Mouse (Mus musculus): ENCODE measurements around the gene Il17a. TPM values are rescaled to one million over a fixed set of nuclear protein-coding genes. Genes with fewer than 3 reads are reported as not detected.
"Not testable (repeated sequence)": the region's sequence is repeated elsewhere in the genome, so short reads cannot be mapped to it uniquely, and the experiment has no call there.

The Il17a gene
- not detected for total RNA-seq (2021)
- long read RNA-seq, result 0 reads

DNA sequence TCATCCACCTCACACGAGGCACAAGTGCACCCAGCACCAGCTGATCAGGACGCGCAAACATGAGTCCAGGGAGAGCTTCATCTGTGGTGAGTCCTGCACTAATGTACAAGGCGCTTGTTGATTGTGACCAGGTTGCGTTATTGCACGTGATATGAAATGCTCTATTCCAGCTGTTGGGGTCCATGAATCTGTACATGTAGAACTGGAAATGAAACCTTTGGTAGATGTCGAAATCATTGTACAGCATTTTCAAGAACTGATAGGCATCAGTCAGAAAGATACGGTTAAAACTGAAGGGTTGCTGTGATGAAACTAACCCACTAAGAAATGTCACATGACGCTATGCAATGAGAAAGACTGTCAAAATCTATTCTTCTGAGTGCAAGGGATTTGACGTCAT, at the start of gene Il17a:
Il17a (plus strand) TSS at position 3 of the 400 bp plus-strand sequence.
- no peak for DNase-seq (ENCODE audit: low spot score in 2 of 2)

GRCm38 (mm10) chr1:20682849-20683248, 47.9 kb upstream of the Il17a start:
- no peak for DNase-seq (ENCODE audit: low spot score in 2 of 2)

DNA sequence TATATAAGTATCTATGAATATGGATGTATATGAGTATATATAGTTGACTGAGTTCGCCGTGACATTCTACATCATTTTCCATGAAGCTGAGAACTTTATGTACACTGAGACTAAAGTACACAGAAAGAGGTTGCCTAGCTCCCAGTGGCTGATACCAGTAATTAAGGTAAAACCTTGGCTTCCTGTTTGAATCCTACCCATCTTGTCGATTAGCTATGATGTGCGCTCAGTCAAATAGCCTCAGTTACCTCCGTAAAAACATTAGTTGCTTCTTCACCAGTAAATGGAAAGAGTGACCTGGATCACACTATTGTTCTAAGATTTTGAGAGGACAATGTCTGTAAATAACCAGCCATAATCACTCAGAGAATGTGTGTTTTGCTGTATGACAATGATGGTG, 47.3 kb upstream of the Il17a start:
- DNase-seq (ENCODE audit: low spot score in 2 of 2), result no peak

- DNase-seq (ENCODE audit: low spot score in 2 of 2), result no peak
These were observed 46.9 kb upstream of the Il17a start for GRCm38 (mm10) chr1:20683853-20684252.

- DNase-seq (ENCODE audit: low spot score in 2 of 2), result no peak
These were observed 46.3 kb upstream of the Il17a start for GRCm38 (mm10) chr1:20684403-20684802.

DNA sequence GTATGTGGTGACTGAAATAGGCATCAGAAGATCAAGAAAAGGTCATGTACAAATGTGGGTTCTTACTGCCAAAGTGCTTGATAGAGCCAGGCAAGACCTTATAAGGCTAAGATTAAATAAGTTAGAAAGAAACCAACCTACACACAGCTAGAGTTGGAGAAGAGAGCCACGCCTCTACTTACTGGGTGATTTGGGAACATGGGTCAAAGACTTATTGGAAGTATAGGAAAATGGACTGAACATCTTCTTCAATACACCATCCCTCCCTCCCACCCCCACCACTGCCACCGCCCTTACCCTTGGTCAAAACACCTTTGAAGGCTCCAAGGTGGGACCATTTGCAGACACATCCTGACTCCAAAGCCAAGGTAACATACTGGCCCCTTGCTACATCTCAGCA, 45.3 kb upstream of the Il17a start:
- no peak for DNase-seq (ENCODE audit: low spot score in 2 of 2)

GRCm38 (mm10) chr1:20685907-20686306, 44.8 kb upstream of the Il17a start:
- no peak for DNase-seq (ENCODE audit: low spot score in 2 of 2)

GRCm38 (mm10) chr1:20691336-20691735, 39.4 kb upstream of the Il17a start:
- DNase-seq (ENCODE audit: low spot score in 2 of 2), result no peak

- no peak for DNase-seq (ENCODE audit: low spot score in 2 of 2)
These were observed 36.9 kb upstream of the Il17a start for GRCm38 (mm10) chr1:20693634-20694313.

- peak in 1 of 2 experiments; percentile 10 for DNase-seq (ENCODE audit: low spot score in 2 of 2)
These were observed 30.7 kb upstream of the Il17a start for GRCm38 (mm10) chr1:20700011-20700410.

DNA sequence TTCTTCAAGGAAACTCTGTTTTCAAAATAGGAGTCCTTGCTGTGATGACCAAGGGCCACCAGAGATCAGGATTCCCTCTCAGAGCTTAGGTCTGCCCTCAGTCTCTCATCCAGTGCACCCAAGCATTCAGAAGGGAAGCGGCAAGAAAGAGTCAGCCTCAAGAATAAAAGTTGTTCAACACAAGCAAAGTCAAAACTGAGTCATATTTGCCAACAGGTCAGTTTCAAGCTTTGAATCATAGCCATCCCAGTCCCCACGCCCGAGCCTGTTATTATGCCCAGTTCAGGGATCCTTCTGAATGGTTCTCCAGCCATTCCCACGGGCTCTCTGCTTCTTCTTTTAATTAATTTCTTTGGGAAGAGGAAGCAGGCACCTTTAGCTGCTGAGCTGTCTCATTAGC, 5.9 kb downstream of the Il17a start:
- no peak for DNase-seq (ENCODE audit: low spot score in 2 of 2)

DNA sequence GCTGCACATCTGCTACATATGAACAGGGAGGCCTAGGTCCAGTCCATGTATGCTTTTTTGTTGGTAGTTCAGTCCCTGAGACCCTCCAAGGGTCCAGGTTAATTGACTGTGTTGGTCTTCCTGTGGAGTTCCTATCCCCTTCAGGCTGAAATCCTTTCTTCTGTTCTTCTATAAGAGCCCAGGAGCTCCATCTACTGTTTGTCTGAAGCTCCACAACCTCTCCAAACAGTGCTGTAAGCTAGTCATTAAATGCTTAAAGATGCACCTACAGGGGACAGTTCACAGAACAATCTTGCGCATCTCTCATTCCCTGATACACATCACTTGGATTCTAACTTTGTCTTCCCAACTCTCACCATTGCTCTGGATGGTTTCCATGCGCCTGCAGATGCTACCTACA, 7.8 kb downstream of the Il17a start:
- no peak for DNase-seq (ENCODE audit: low spot score in 2 of 2)

GRCm38 (mm10) chr1:20740496-20740998, 9.8 kb downstream of the Il17a start:
- no peak for DNase-seq (ENCODE audit: low spot score in 2 of 2)

DNA sequence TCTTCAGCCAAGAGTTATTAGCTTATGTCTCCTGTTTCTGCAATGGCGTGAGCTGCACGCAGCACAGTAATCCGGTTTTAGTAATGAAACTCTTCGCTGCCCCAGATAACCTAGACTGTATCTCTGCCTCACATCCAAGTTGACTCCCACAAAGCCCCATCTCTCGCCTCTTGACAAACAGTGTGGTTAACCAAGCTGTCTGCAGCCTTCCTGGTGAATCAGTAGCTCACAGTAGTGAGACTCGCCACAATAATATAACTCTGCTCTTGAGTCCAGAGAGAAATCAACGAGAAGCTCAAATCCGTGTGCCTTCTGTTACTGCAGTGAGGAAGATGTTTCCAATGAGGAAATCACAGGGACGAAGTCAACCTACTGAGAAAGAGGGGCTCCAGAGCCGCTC, 23.7 kb downstream of the Il17a start:
- DNase-seq (ENCODE audit: low spot score in 2 of 2), result no peak

DNA sequence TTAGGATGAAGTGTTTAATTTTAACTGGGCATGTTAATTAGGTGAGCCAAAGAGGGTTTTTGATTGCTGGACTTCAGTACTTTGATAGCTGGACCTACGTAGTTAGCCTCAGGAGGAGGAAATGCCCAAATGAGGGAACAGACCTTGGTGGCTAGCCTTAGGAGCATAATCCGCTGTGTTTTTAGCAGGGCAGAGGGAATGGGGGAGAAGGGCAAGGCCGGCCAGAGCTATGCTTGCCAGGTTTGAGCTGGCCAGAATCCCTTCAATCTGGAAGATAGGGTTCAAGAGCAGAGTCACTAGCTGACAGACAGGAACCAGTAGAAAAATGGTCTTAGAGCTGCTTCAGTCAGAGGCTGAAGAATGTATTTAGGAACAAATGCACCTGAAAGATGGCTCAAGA, 26.9 kb downstream of the Il17a start:
- no peak for DNase-seq (ENCODE audit: low spot score in 2 of 2)

DNA sequence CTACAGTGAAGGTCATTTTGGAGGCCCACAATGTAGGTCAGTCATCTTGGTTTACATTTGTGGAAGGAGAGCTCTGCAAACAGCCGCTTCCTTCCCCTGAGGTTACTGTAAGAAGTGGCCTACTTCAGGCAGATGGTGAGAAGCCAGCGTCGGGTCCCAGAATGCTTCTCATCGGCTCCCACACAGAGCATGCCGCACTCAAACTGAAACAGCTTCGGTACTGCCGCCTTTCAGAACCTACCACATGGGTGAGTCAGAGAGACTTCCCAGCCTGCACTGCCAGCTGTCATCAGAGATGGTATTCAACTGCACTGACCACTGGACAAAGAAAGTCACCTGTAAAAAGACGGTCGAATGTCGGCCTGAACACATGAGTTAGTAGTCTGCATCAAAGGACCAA, 29.1 kb downstream of the Il17a start:
- peak; percentile 39 to 60 for DNase-seq (ENCODE audit: low spot score in 2 of 2)

DNA sequence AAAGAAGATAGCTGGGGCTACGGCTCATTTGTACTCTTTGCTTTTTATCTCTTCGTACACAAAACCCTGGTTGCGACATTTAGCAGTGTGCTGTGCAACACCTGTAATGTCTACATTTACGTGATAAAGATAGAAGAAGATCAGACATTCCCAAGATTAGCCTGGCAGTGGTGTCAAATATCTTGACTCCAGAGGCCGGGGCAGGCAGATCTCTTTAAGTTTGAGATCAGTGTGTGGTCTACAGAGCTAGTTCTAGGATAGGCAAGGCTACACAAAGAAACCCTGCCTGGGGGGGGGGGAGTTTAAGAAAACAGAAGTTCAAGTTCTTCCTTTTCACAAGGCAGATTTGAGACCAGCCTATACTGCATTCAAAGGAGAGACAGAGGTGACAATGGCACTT, 29.6 kb downstream of the Il17a start:
- no peak for DNase-seq (ENCODE audit: low spot score in 2 of 2)

DNA sequence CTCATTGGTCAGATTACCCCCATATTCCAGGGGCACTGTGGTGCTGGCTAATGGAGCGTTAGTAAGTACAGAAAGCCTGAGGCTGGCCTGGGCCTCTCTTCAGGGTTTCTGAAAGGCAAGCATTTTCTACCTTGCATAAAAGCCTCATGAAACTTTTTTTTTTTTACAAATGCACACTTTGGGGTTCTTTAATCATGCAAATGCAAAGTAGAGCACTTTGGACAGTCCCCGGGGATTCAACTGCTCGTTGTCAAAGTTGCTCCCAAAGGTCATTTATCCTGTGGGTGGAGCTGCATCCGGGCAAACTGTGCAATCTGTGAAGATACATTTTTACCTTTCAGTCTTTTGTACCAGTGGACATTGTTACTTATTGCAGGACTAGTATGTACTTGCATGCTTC, 30.7 kb downstream of the Il17a start:
- no peak for DNase-seq (ENCODE audit: low spot score in 2 of 2)

GRCm38 (mm10) chr1:20766526-20766925, 35.8 kb downstream of the Il17a start:
- no peak for DNase-seq (ENCODE audit: low spot score in 2 of 2)

- not testable (repeated sequence) for DNase-seq (ENCODE audit: low spot score in 2 of 2)
These were observed 43.5 kb downstream of the Il17a start for GRCm38 (mm10) chr1:20774026-20774730.

GRCm38 (mm10) chr1:20778366-20778765, 47.7 kb downstream of the Il17a start:
- DNase-seq (ENCODE audit: low spot score in 2 of 2), result no peak

Data from layer of hippocampus, adult 18-20 months (tissue).